Mouse (Mus musculus) CH12.LX (cell line): ENCODE measurements around the gene Adamtsl4. TPM values are rescaled to one million over a fixed set of nuclear protein-coding genes. Genes with fewer than 3 reads are reported as not detected.
A peak's percentile ranks its signal among the peaks of the same experiment; 100 is the strongest.

Experiments
- DNase-seq: peaks from one replicate; pipeline ENCODE4 v3.0.0-alpha.2; 2013; ENCODE audit errors: extremely low read depth
- H3K27ac ChIP-seq: 2 replicates; pipeline ENCODE4 v1.5.1; 2012; ENCODE audit warnings: low read depth, mild to moderate bottlenecking, control low read depth, moderate library complexity; ENCODE audit not compliant: insufficient read depth
- H3K27me3 ChIP-seq: replicated peaks from 2 replicates; pipeline ENCODE3; 2012; ENCODE audit warnings: inconsistent platforms
- H3K36me3 ChIP-seq, 2 experiments: replicated peaks in 1 of 2; 2 replicates each; pipeline versions ENCODE3 to v1.6.1; 2012; ENCODE audit warnings: inconsistent platforms in 1 of 2, low read length in 1 of 2, mild to moderate bottlenecking in 1 of 2, mixed read lengths in 1 of 2, moderate library complexity in 1 of 2; ENCODE audit not compliant: control insufficient read depth in 1 of 2, insufficient read depth in 1 of 2
- H3K4me1 ChIP-seq, 2 experiments: 2 replicates each; pipeline ENCODE4 v1.6.1; 2012; ENCODE audit warnings: inconsistent platforms in 1 of 2, moderate library complexity in 1 of 2; ENCODE audit not compliant: insufficient read depth in 2 of 2, control insufficient read depth in 1 of 2
- H3K4me2 ChIP-seq: 2 replicates; pipeline ENCODE4 v1.6.1; 2012; ENCODE audit warnings: low read depth, mild to moderate bottlenecking, control low read depth; ENCODE audit not compliant: poor library complexity, insufficient read depth, severe bottlenecking
- H3K4me3 ChIP-seq, 3 experiments: fragments of 150-350 bp in 1 of 3; sonication (generic) in 1 of 3; replicated peaks in 1 of 3; 2 replicates each; pipeline versions ENCODE3 to v1.5.1; 2011 to 2012; ENCODE audit warnings: low read depth in 2 of 3, low read length in 2 of 3, mild to moderate bottlenecking in 2 of 3, moderate library complexity in 2 of 3, control low read depth in 1 of 3, improper control_type of control experiment in 1 of 3, inconsistent platforms in 1 of 3, mixed read lengths in 1 of 3; ENCODE audit not compliant: poor library complexity in 1 of 3
- H3K79me2 ChIP-seq: replicated peaks from 2 replicates; pipeline ENCODE4 v1.6.1; 2012; ENCODE audit warnings: mild to moderate bottlenecking, moderate library complexity; ENCODE audit not compliant: control insufficient read depth, poor library complexity, insufficient read depth, severe bottlenecking; ENCODE audit errors: extremely low read depth
- H3K9ac ChIP-seq: 2 replicates; pipeline ENCODE4 v1.6.1; 2012; ENCODE audit warnings: low read depth, mild to moderate bottlenecking, control low read depth, moderate library complexity; ENCODE audit not compliant: insufficient read depth
- H3K9me3 ChIP-seq: replicated peaks from 2 replicates; pipeline ENCODE3; 2012; ENCODE audit warnings: low read length, inconsistent platforms, mixed read lengths
- BHLHE40 ChIP-seq: IDR thresholded peaks from 2 replicates; pipeline ENCODE4 v1.6.1; 2011; ENCODE audit warnings: mild to moderate bottlenecking, low read depth, low read length, improper control_type of control experiment
- CHD1 ChIP-seq: IDR thresholded peaks from 2 replicates; pipeline ENCODE4 v1.6.1; 2012; ENCODE audit warnings: low read depth, low read length, improper control_type of control experiment, inconsistent platforms
- CHD2 ChIP-seq: IDR thresholded peaks from 2 replicates; pipeline ENCODE4 v1.6.1; 2011; ENCODE audit warnings: low read length, improper control_type of control experiment
- CTCF ChIP-seq, 2 experiments: IDR thresholded peaks in 1 of 2; conservative IDR thresholded peaks in 1 of 2; 2 replicates each; pipeline ENCODE4 v1.5.1; 2011 to 2012; ENCODE audit warnings: low read depth in 2 of 2, low read length in 2 of 2, improper control_type of control experiment in 1 of 2, inconsistent platforms in 1 of 2, mild to moderate bottlenecking in 1 of 2, moderate library complexity in 1 of 2
- ETS1 ChIP-seq: conservative IDR thresholded peaks from 2 replicates; pipeline ENCODE4 v1.6.1; 2012; ENCODE audit warnings: low read depth, mild to moderate bottlenecking, inconsistent platforms, low read length, improper control_type of control experiment, moderate library complexity
- HCFC1 ChIP-seq: IDR thresholded peaks from 2 replicates; pipeline ENCODE4 v1.6.1; 2012; ENCODE audit warnings: low read depth, mild to moderate bottlenecking, inconsistent platforms, low read length, improper control_type of control experiment
- IRF4 ChIP-seq: IDR thresholded peaks from 2 replicates; pipeline ENCODE4 v1.6.1; 2014; ENCODE audit warnings: low read depth, mild to moderate bottlenecking, inconsistent platforms, low read length, improper control_type of control experiment
- JUN ChIP-seq: IDR thresholded peaks from 2 replicates; pipeline ENCODE4 v1.6.1; 2011; ENCODE audit warnings: low read depth, mild to moderate bottlenecking, low read length, improper control_type of control experiment, moderate library complexity; ENCODE audit not compliant: insufficient read depth
- JUND ChIP-seq: conservative IDR thresholded peaks from 2 replicates; pipeline ENCODE4 v1.6.1; 2011; ENCODE audit warnings: low read depth, low read length, improper control_type of control experiment
- KAT2A ChIP-seq: IDR thresholded peaks from 2 replicates; pipeline ENCODE4 v1.6.1; 2012; ENCODE audit warnings: low read length, improper control_type of control experiment, inconsistent platforms; ENCODE audit not compliant: insufficient replicate concordance
- MAZ ChIP-seq: IDR thresholded peaks from 2 replicates; pipeline ENCODE4 v1.6.1; 2012; ENCODE audit warnings: low read depth, mild to moderate bottlenecking, inconsistent platforms, low read length, improper control_type of control experiment, moderate library complexity
- MEF2A ChIP-seq: IDR thresholded peaks from 2 replicates; pipeline ENCODE4 v1.6.1; 2014; ENCODE audit warnings: low read depth, mild to moderate bottlenecking, inconsistent platforms, low read length, improper control_type of control experiment, borderline replicate concordance
- MXI1 ChIP-seq: IDR thresholded peaks from 2 replicates; pipeline ENCODE4 v1.6.1; 2011; ENCODE audit warnings: mild to moderate bottlenecking, low read depth, low read length, improper control_type of control experiment
- NELFE ChIP-seq: IDR thresholded peaks from 2 replicates; pipeline ENCODE4 v1.6.1; 2011; ENCODE audit warnings: low read depth, low read length, improper control_type of control experiment
- NRF1 ChIP-seq: IDR thresholded peaks from 2 replicates; pipeline ENCODE4 v1.6.1; 2014; ENCODE audit warnings: low read depth, mild to moderate bottlenecking, inconsistent platforms, low read length, improper control_type of control experiment, moderate library complexity
- PAX5 ChIP-seq: IDR thresholded peaks from 2 replicates; pipeline ENCODE4 v1.6.1; 2012; ENCODE audit warnings: low read length, inconsistent platforms, mixed read lengths
- POLR2AphosphoS2 ChIP-seq: IDR thresholded peaks from 2 replicates; pipeline ENCODE4 v1.6.1; 2011; ENCODE audit warnings: low read depth, low read length, improper control_type of control experiment
- RAD21 ChIP-seq: IDR thresholded peaks from 2 replicates; pipeline ENCODE4 v1.6.1; 2011; ENCODE audit warnings: low read depth, mild to moderate bottlenecking, low read length, improper control_type of control experiment, moderate library complexity
- SIN3A ChIP-seq: IDR thresholded peaks from 2 replicates; pipeline ENCODE4 v1.6.1; 2012; ENCODE audit warnings: low read length, improper control_type of control experiment, inconsistent platforms
- TBP ChIP-seq: conservative IDR thresholded peaks from 2 replicates; pipeline ENCODE4 v1.6.1; 2011; ENCODE audit warnings: low read depth, low read length, improper control_type of control experiment
- TCF12 ChIP-seq: IDR thresholded peaks from 2 replicates; pipeline ENCODE4 v1.6.1; 2014; ENCODE audit warnings: low read depth, mild to moderate bottlenecking, inconsistent platforms, low read length, improper control_type of control experiment
- USF2 ChIP-seq: conservative IDR thresholded peaks from 2 replicates; pipeline ENCODE4 v1.6.1; 2011; ENCODE audit warnings: low read depth, low read length, improper control_type of control experiment
- ZC3H11A ChIP-seq: IDR thresholded peaks from 2 replicates; pipeline ENCODE4 v1.6.1; 2012; ENCODE audit warnings: low read depth, mild to moderate bottlenecking, inconsistent platforms, low read length, improper control_type of control experiment
- ZKSCAN1 ChIP-seq: IDR thresholded peaks from 2 replicates; pipeline ENCODE4 v1.6.1; 2012; ENCODE audit warnings: low read depth, inconsistent platforms, low read length, improper control_type of control experiment, borderline replicate concordance
- ZMIZ1 ChIP-seq: IDR thresholded peaks from 2 replicates; pipeline ENCODE4 v1.6.1; 2012; ENCODE audit warnings: low read depth, mild to moderate bottlenecking, inconsistent platforms, low read length, improper control_type of control experiment
- ZNF384 ChIP-seq: IDR thresholded peaks from 2 replicates; pipeline ENCODE4 v1.6.1; 2012; ENCODE audit warnings: low read depth, low read length, improper control_type of control experiment, inconsistent platforms
- dilution Hi-C: fragments of 300-500 bp; cut with MboI; formaldehyde crosslinking; loops from 2 replicates; pipeline ENCODE4 v1.14.3; 2020; ENCODE audit warnings: low sequenced_read_pairs; ENCODE audit not compliant: extremely low pct_unique_long_range_greater_than_20kb, extremely low pct_ligation_motif_present
- in situ Hi-C: fragments of 300-500 bp; cut with MboI; formaldehyde crosslinking; loops from 3 replicates; pipeline ENCODE4 v1.14.3; 2019; ENCODE audit warnings: low sequenced_read_pairs, low pct_ligation_motif_present, low pct_unique_long_range_greater_than_20kb, mixed read lengths
- polyA plus RNA-seq: library from polyadenylated mRNA; unstranded; fragments of >175 nt; gene quantifications from 2 replicates; pipeline ENCODE4 v1.2.1, GENCODE M21; 2012; ENCODE audit warnings: low read depth; ENCODE audit not compliant: insufficient read length
- total RNA-seq, 2 experiments: library from RNA; depleted of rRNA; stranded (reverse); fragments of 300-350 nt in 1 of 2; fragments of >200 nt in 1 of 2; gene quantifications; 2 replicates each; pipeline ENCODE4 v1.2.3; 2012 to 2014

Adamtsl4 gene
- total and polyA plus RNA-seq, 3 experiments, result 0.10 to 0.85 TPM; not detected in 1

DNA sequence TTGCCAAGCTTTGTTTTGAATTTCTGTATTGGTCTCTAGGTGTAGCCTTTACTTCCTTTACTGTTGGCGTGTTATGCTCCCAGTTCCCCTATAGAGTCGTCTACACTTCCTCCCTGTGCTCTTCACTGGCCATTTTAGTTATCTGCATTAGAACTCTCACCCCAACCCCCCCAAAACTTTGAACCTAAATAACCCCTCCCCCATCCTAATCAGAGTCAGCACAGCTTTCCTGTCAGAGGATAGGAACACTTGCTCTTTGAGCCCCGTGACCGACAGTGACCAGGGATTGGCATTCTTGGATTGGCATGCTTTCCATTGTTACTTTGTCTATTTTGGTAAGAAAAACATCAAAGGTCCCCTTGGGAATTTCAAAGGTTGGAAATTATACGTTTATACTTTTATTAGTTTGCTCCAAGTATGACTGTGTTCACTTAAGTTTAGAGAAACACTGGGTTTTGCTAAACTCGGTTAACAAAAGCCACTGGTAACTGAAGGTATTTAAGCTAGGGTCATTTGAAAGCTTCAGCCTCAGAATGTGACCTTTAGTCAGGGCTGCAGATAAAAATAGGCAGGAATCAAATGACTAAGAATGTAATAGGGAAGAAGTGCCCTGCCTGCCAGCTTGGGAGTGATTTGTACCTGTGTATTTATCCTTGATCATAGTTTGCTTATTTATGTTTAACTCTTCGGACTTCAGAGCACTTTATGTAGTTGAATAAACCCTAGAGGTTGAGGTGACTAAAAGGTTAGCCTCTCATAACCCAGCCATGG lies 25.6 kb downstream of the Adamtsl4 start:
- Histone ChIP-seq H3K36me3 (peaks cover 34 to 60% of the 10 kb centered on the region in 2 experiments), H3K9me3 (no peaks in the 10 kb centered on the region), H3K27ac (peak overlapping the region; percentile 75), H3K9ac (peak overlapping the region; percentile 65), H3K4me2 (peak overlapping the region; percentile 95), H3K4me3 (peak overlapping the region; percentile 37 to 91 (median 91)), H3K27me3 (no peaks in the 10 kb centered on the region), H3K79me2 (peaks cover 78% of the 10 kb centered on the region), H3K4me1 (peaks cover 9 to 54% of the 10 kb centered on the region in 2 experiments)
- peak; percentile 65 for TF ChIP-seq IRF4
- TF ChIP-seq MEF2A, result peak; percentile 27; the same call in 1 of the 2 replicates
- TF ChIP-seq ZMIZ1, result no peak
- no peak for TF ChIP-seq HCFC1
- TF ChIP-seq POLR2AphosphoS2, result 0 out of 2 replicates have a peak, but pooled peaks have one; percentile 17
- TF ChIP-seq CHD2, result peak; percentile 46; the same call in 1 of the 2 replicates
- TF ChIP-seq MXI1, result no peak; the same call in 1 of the 2 replicates
- DNase-seq, result no peak
- dilution Hi-C loops, result no loop called here
- in situ Hi-C loops, result no loop called here

GRCm38 (mm10) chr3:95660788-95661478 lies 26.8 kb downstream of the Adamtsl4 start:
- Histone ChIP-seq H3K9me3 (no peaks in the 10 kb centered on the region), H3K9ac (peak overlapping the region; percentile 97), H3K79me2 (peaks cover 67% of the 10 kb centered on the region), H3K4me3 (peak overlapping the region; percentile 91 to 98 (median 91)), H3K4me2 (peak overlapping the region; percentile 93), H3K27me3 (no peaks in the 10 kb centered on the region), H3K4me1 (peaks cover 7 to 52% of the 10 kb centered on the region in 2 experiments), H3K27ac (peak overlapping the region; percentile 34; the same call in 1 of the 2 replicates), H3K36me3 (peaks cover 34 to 55% of the 10 kb centered on the region in 2 experiments)
- in situ Hi-C loops (no loop called here), dilution Hi-C loops (no loop called here)
- TF ChIP-seq MEF2A (no peak), TCF12 (no peak), ZC3H11A (no peak), CHD2 (0 out of 2 replicates have a peak, but pooled peaks have one; percentile 16), JUND (no peak), PAX5 (no peak), POLR2AphosphoS2 (no peak), KAT2A (no peak), ETS1 (peak; percentile 9; the same call in 1 of the 2 replicates), RAD21 (no peak), NELFE (no peak), BHLHE40 (no peak), MAZ (no peak), SIN3A (peak; percentile 76; the same call in 1 of the 2 replicates), ZNF384 (no peak), ZMIZ1 (peak; percentile 57; the same call in 1 of the 2 replicates), ZKSCAN1 (no peak), CHD1 (no peak; the same call in 1 of the 2 replicates), JUN (no peak), USF2 (no peak), NRF1 (no peak), MXI1 (no peak), CTCF (conservative IDR thresholded peaks at IDR 0.05 in 1 of 2, IDR thresholded peaks at IDR 0.05 in 1 of 2; ENCODE audit: low read depth in 2 of 2, low read length in 2 of 2) (peak in 1 of 2 experiments; percentile 1; a peak in 1 of 4 replicates), TBP (no peak)
- no peak for DNase-seq
